Mouse (Mus musculus) lung, adult 2 months (tissue): ENCODE data around the gene Eva1c.

Experiments used
- CTCF ChIP-seq: fragments of 200-500 bp; IDR thresholded peaks from 2 replicates; pipeline ENCODE4 v1.5.1; 2011; ENCODE audit warnings: mild to moderate bottlenecking, low read length, control low read depth; ENCODE audit not compliant: insufficient read depth
- POLR2A ChIP-seq: fragments of 200-500 bp; IDR thresholded peaks from 2 replicates; pipeline ENCODE4 v1.6.1; 2011; ENCODE audit warnings: low read depth, mild to moderate bottlenecking, control low read depth, low read length, borderline replicate concordance; ENCODE audit errors: extremely low read depth

GRCm38 (mm10) chr16:90822284-90822935 is 4.1 kb upstream of the Eva1c start:
- no peak for TF ChIP-seq CTCF
- no peak for TF ChIP-seq POLR2A
